Mouse (Mus musculus): Measurements from ENCODE around the gene E330017A01Rik. TPM values are rescaled to one million over a fixed set of nuclear protein-coding genes. Genes with fewer than 3 reads are reported as not detected.

Gene E330017A01Rik
- polyA plus RNA-seq (2016; fragmentation: Nextera tagmentation; extraction: Ambion mirVana), result not detected in 2 replicates

GRCm38 (mm10) chr16:58638689-58639175 is at the start of gene E330017A01Rik:
Gene E330017A01Rik (minus strand): TSS chr16:58638739.
- Histone ChIP-seq H3K4me3 (replicated peaks) (no peak within 1 kb of the TSS), H3K9me3 (no peaks in the 10 kb centered on the region), H3K4me2 (no peak within 1 kb of the TSS), H3K36me3 (no peaks in the 10 kb centered on the region), H3K27ac (no peak within 1 kb of the TSS), H3K4me1 (replicated peaks) (0 out of 2 replicates have a peak, but pooled peaks cover 3% of the 10 kb centered on the region), H3K9ac (replicated peaks) (no peak within 1 kb of the TSS), H3K27me3 (no peaks in the 10 kb centered on the region)
- ATAC-seq (ENCODE audit: insufficient number of reproducible peaks, insufficient read depth, low FRiP score, low TSS enrichment, low read depth), result no peak
- WGBS, result 89% methylated on average over 3 of the region's 3 CpGs

GRCm38 (mm10) chr16:58685548-58686537 is 47.3 kb upstream of the E330017A01Rik start:
- 74% methylated on average over 20 of the region's 20 CpGs for WGBS
- Histone ChIP-seq H3K4me3 (replicated peaks) (no peak overlapping the region), H3K4me2 (no peak overlapping the region), H3K27ac (no peak overlapping the region), H3K27me3 (no peaks in the 10 kb centered on the region), H3K36me3 (peaks cover under 1% of the 10 kb centered on the region; the same call in 1 of the 2 replicates), H3K9ac (replicated peaks) (no peak overlapping the region), H3K4me1 (replicated peaks) (no peaks in the 10 kb centered on the region), H3K9me3 (no peaks in the 10 kb centered on the region)
- no peak for ATAC-seq (ENCODE audit: insufficient number of reproducible peaks, insufficient read depth, low FRiP score, low TSS enrichment, low read depth)

GRCm38 (mm10) chr16:58684537-58684936 is 46.0 kb upstream of the E330017A01Rik start:
- H3K4me1 ChIP-seq (replicated peaks), result no peaks in the 10 kb centered on the region
- peaks cover 6% of the 10 kb centered on the region; the same call in 1 of the 2 replicates for H3K36me3 ChIP-seq
- no peak overlapping the region for H3K27ac ChIP-seq
- H3K9ac ChIP-seq (replicated peaks), result no peak overlapping the region
- ATAC-seq (ENCODE audit: insufficient number of reproducible peaks, insufficient read depth, low FRiP score, low TSS enrichment, low read depth), result no peak
- no peak overlapping the region for H3K4me3 ChIP-seq (replicated peaks)
- no peaks in the 10 kb centered on the region for H3K27me3 ChIP-seq
- H3K9me3 ChIP-seq, result no peaks in the 10 kb centered on the region
- H3K4me2 ChIP-seq, result no peak overlapping the region

GRCm38 (mm10) chr16:58683911-58684310 is 45.4 kb upstream of the E330017A01Rik start:
- Histone ChIP-seq H3K4me3 (replicated peaks) (no peak overlapping the region), H3K9me3 (no peaks in the 10 kb centered on the region), H3K9ac (replicated peaks) (no peak overlapping the region), H3K4me1 (replicated peaks) (no peaks in the 10 kb centered on the region), H3K36me3 (peaks cover 6% of the 10 kb centered on the region; the same call in 1 of the 2 replicates), H3K4me2 (no peak overlapping the region), H3K27me3 (no peaks in the 10 kb centered on the region), H3K27ac (no peak overlapping the region)
- WGBS, result 93% methylated on average over 4 of the region's 4 CpGs
- ATAC-seq (ENCODE audit: insufficient number of reproducible peaks, insufficient read depth, low FRiP score, low TSS enrichment, low read depth), result no peak

- Histone ChIP-seq H3K9me3 (no peaks in the 10 kb centered on the region), H3K9ac (replicated peaks) (no peak overlapping the region), H3K27me3 (no peaks in the 10 kb centered on the region), H3K4me1 (replicated peaks) (no peaks in the 10 kb centered on the region), H3K4me3 (replicated peaks) (no peak overlapping the region), H3K4me2 (no peak overlapping the region), H3K36me3 (peaks cover 13% of the 10 kb centered on the region), H3K27ac (no peak overlapping the region)
- 78% methylated on average over 7 of the region's 7 CpGs for WGBS
- ATAC-seq (ENCODE audit: insufficient number of reproducible peaks, insufficient read depth, low FRiP score, low TSS enrichment, low read depth), result no peak
Observed at GRCm38 (mm10) chr16:58682870-58683269, 44.3 kb upstream of the E330017A01Rik start.

GRCm38 (mm10) chr16:58682046-58682445 is 43.5 kb upstream of the E330017A01Rik start:
- ATAC-seq (ENCODE audit: insufficient number of reproducible peaks, insufficient read depth, low FRiP score, low TSS enrichment, low read depth), result no peak
- Histone ChIP-seq H3K36me3 (peaks cover 21% of the 10 kb centered on the region), H3K27ac (no peak overlapping the region), H3K4me1 (replicated peaks) (no peaks in the 10 kb centered on the region), H3K27me3 (no peaks in the 10 kb centered on the region), H3K4me2 (no peak overlapping the region), H3K9me3 (no peaks in the 10 kb centered on the region), H3K4me3 (replicated peaks) (no peak overlapping the region), H3K9ac (replicated peaks) (no peak overlapping the region)
- WGBS, result 94% methylated on average over 6 of the region's 6 CpGs

- no peak for ATAC-seq (ENCODE audit: insufficient number of reproducible peaks, insufficient read depth, low FRiP score, low TSS enrichment, low read depth)
- H3K9me3 ChIP-seq, result no peaks in the 10 kb centered on the region
- WGBS, result 83% methylated on average over 7 of the region's 7 CpGs
Observed at GRCm38 (mm10) chr16:58678660-58679059, 40.1 kb upstream of the E330017A01Rik start.

GRCm38 (mm10) chr16:58677491-58677890 is 39.0 kb upstream of the E330017A01Rik start:
- Histone ChIP-seq H3K9me3 (no peaks in the 10 kb centered on the region), H3K9ac (replicated peaks) (no peak overlapping the region), H3K4me2 (no peak overlapping the region), H3K4me1 (replicated peaks) (no peaks in the 10 kb centered on the region), H3K27me3 (no peaks in the 10 kb centered on the region), H3K27ac (no peak overlapping the region), H3K4me3 (replicated peaks) (no peak overlapping the region), H3K36me3 (peaks cover 57% of the 10 kb centered on the region)
- no peak for ATAC-seq (ENCODE audit: insufficient number of reproducible peaks, insufficient read depth, low FRiP score, low TSS enrichment, low read depth)
- WGBS, result 84% methylated on average over 5 of the region's 5 CpGs

More at GRCm38 (mm10) chr16:58678660-58679059, 40.1 kb upstream of the E330017A01Rik start:
- Histone ChIP-seq H3K4me3 (replicated peaks) (no peak overlapping the region), H3K4me2 (no peak overlapping the region), H3K9ac (replicated peaks) (no peak overlapping the region), H3K27me3 (no peaks in the 10 kb centered on the region), H3K36me3 (peaks cover 49% of the 10 kb centered on the region), H3K4me1 (replicated peaks) (no peaks in the 10 kb centered on the region), H3K27ac (no peak overlapping the region)

- no peaks in the 10 kb centered on the region for H3K4me1 ChIP-seq (replicated peaks)
- H3K4me2 ChIP-seq, result no peak overlapping the region
- H3K4me3 ChIP-seq (replicated peaks), result no peak overlapping the region
- no peak overlapping the region for H3K27ac ChIP-seq
- peaks cover 57% of the 10 kb centered on the region for H3K36me3 ChIP-seq
- H3K9me3 ChIP-seq, result no peaks in the 10 kb centered on the region
- no peaks in the 10 kb centered on the region for H3K27me3 ChIP-seq
- 90% methylated on average over 3 of the region's 3 CpGs for WGBS
- no peak for ATAC-seq (ENCODE audit: insufficient number of reproducible peaks, insufficient read depth, low FRiP score, low TSS enrichment, low read depth)
- H3K9ac ChIP-seq (replicated peaks), result no peak overlapping the region
Observed at GRCm38 (mm10) chr16:58676633-58677032, 38.1 kb upstream of the E330017A01Rik start.

- Histone ChIP-seq H3K27me3 (no peaks in the 10 kb centered on the region), H3K4me1 (replicated peaks) (peaks cover 4% of the 10 kb centered on the region), H3K9ac (replicated peaks) (no peak overlapping the region), H3K4me3 (replicated peaks) (no peak overlapping the region), H3K36me3 (peaks cover 57% of the 10 kb centered on the region), H3K4me2 (no peak overlapping the region), H3K27ac (no peak overlapping the region), H3K9me3 (no peaks in the 10 kb centered on the region)
- WGBS, result 88% methylated on average over 7 of the region's 7 CpGs
- no peak for ATAC-seq (ENCODE audit: insufficient number of reproducible peaks, insufficient read depth, low FRiP score, low TSS enrichment, low read depth)
Observed at GRCm38 (mm10) chr16:58676156-58676555, 37.6 kb upstream of the E330017A01Rik start.

GRCm38 (mm10) chr16:58675256-58675655 is 36.7 kb upstream of the E330017A01Rik start:
- peaks cover 7% of the 10 kb centered on the region for H3K4me1 ChIP-seq (replicated peaks)
- H3K36me3 ChIP-seq, result peaks cover 51% of the 10 kb centered on the region
- WGBS, result 95% methylated on average over 13 of the region's 13 CpGs
- no peak for ATAC-seq (ENCODE audit: insufficient number of reproducible peaks, insufficient read depth, low FRiP score, low TSS enrichment, low read depth)
- no peak overlapping the region for H3K9ac ChIP-seq (replicated peaks)
- no peaks in the 10 kb centered on the region for H3K27me3 ChIP-seq
- H3K27ac ChIP-seq, result no peak overlapping the region
- no peak overlapping the region for H3K4me2 ChIP-seq
- H3K4me3 ChIP-seq (replicated peaks), result no peak overlapping the region
- no peaks in the 10 kb centered on the region for H3K9me3 ChIP-seq

Data from limb, embryonic 12.5 days (tissue).